Mouse (Mus musculus): ENCODE data around the gene Vps52. TPM values are rescaled to one million over a fixed set of nuclear protein-coding genes. Genes with fewer than 3 reads are reported as not detected.
A peak's percentile ranks its signal among the peaks of the same experiment; 100 is the strongest.

The Vps52 gene
- polyA plus RNA-seq, 1 experiment from 2014 or later = 39.4 TPM

DNA sequence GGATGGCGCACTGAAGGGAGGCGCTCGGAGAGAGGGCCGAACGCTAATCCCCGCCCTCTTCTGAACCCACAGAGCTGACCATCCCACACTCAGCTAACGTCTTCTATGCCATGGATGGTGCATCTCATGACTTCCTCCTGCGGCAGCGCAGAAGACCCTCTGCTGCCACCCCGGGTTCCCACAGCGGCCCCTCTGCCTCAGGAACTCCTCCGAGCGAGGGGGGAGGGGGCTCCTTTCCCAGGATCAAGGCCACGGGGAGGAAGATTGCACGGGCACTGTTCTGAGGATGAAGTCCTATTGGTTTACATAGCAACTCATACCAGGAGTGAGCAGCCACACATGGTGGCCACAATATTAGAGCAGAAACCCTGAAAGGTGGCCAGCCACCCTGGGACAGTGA is 18.6 kb upstream of the Vps52 start:
- H3K9ac ChIP-seq (ENCODE audit: low read depth, low read length) = no peak overlapping the region
- WGBS = 72% methylated on average over 15 of the region's 15 CpGs
- peaks cover 13% of the 10 kb centered on the region for H3K4me1 ChIP-seq (replicated peaks; ENCODE audit: control insufficient read depth, insufficient read depth, low read length)
- H3K4me3 ChIP-seq (ENCODE audit: low read depth, low read length) = no peak overlapping the region
- no peak overlapping the region for H3K27ac ChIP-seq (ENCODE audit: low read depth, low read length)
- no peaks in the 10 kb centered on the region for H3K9me3 ChIP-seq (ENCODE audit: control insufficient read depth, low read length)
- H3K4me2 ChIP-seq (replicated peaks; ENCODE audit: low read depth, low read length) = no peak overlapping the region
- H3K27me3 ChIP-seq (ENCODE audit: control insufficient read depth, insufficient read depth, low read length) = no peaks in the 10 kb centered on the region
- H3K36me3 ChIP-seq (ENCODE audit: control insufficient read depth, insufficient read depth, low read length) = 0 out of 2 replicates have a peak, but pooled peaks cover 9% of the 10 kb centered on the region
- ATAC-seq (ENCODE audit: low FRiP score) = no peak
- no peak for DNase-seq (ENCODE audit: low spot score)

DNA sequence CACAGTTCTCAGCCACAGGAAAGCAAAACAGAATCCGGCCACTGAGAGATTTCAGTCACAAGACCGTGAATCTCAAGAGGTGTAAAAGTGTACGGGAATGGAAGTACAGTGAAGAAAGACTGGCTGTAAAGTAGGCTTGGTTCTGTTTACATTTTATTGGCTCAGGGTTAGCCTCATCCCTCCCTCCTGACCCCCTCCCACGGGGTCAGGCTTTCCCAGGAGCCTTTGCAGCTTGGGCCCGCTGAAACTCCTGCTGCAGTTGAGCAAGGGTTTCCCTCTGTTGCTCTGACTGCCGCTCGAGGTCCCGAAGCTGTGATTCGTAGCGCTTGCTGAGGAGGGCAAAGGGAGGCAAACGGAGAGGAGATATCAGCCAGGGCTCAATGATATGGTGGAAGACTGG is 16.8 kb upstream of the Vps52 start:
- no peak overlapping the region for H3K4me2 ChIP-seq (replicated peaks; ENCODE audit: low read depth, low read length)

GRCm38 (mm10) chr17:33940206-33940805 is 15.3 kb upstream of the Vps52 start, which contains the start of the genes Pfdn6 and Wdr46:
TSS of gene Pfdn6 (minus strand) at chr17:33940343.
TSS of gene Wdr46 (plus strand) at chr17:33940660.
- Histone ChIP-seq H3K36me3 (ENCODE audit: control insufficient read depth, insufficient read depth, low read length) (peaks cover 8% of the 10 kb centered on the region; the same call in 1 of the 2 replicates), H3K4me1 (replicated peaks; ENCODE audit: control insufficient read depth, insufficient read depth, low read length) (peaks cover 13% of the 10 kb centered on the region), H3K4me3 (ENCODE audit: low read depth, low read length) (peak within 1 kb of the TSS; percentile 91), H3K27ac (ENCODE audit: low read depth, low read length) (0 out of 2 replicates have a peak within 1 kb of the TSS, but pooled peaks have one; percentile 20), H3K27me3 (ENCODE audit: control insufficient read depth, insufficient read depth, low read length) (no peaks in the 10 kb centered on the region), H3K9me3 (ENCODE audit: control insufficient read depth, low read length) (no peaks in the 10 kb centered on the region), H3K9ac (ENCODE audit: low read depth, low read length) (peak within 1 kb of the TSS; percentile 84), H3K4me2 (replicated peaks; ENCODE audit: low read depth, low read length) (peak within 1 kb of the TSS; percentile 94)
- peak; percentile 91 for DNase-seq (ENCODE audit: low spot score)
- under 1% methylated on average over 36 of the region's 36 CpGs for WGBS
- ATAC-seq (ENCODE audit: low FRiP score) = peak; percentile 90

More for the DNA sequence above, 16.8 kb upstream of the Vps52 start:
- no peak overlapping the region for H3K9ac ChIP-seq (ENCODE audit: low read depth, low read length)
- 84% methylated on average over 11 of the region's 11 CpGs for WGBS
- no peak overlapping the region for H3K27ac ChIP-seq (ENCODE audit: low read depth, low read length)
- no peaks in the 10 kb centered on the region for H3K9me3 ChIP-seq (ENCODE audit: control insufficient read depth, low read length)
- H3K4me1 ChIP-seq (replicated peaks; ENCODE audit: control insufficient read depth, insufficient read depth, low read length) = peaks cover 13% of the 10 kb centered on the region
- H3K36me3 ChIP-seq (ENCODE audit: control insufficient read depth, insufficient read depth, low read length) = 0 out of 2 replicates have a peak, but pooled peaks cover 3% of the 10 kb centered on the region
- no peaks in the 10 kb centered on the region for H3K27me3 ChIP-seq (ENCODE audit: control insufficient read depth, insufficient read depth, low read length)
- no peak for ATAC-seq (ENCODE audit: low FRiP score)
- H3K4me3 ChIP-seq (ENCODE audit: low read depth, low read length) = peak overlapping the region; percentile 91; the same call in 1 of the 2 replicates
- DNase-seq (ENCODE audit: low spot score) = no peak

GRCm38 (mm10) chr17:33940981-33941380 is 14.6 kb upstream of the Vps52 start:
- WGBS = under 1% methylated on average over 26 of the region's 26 CpGs

GRCm38 (mm10) chr17:33941381-33941780 is 14.2 kb upstream of the Vps52 start:
- Histone ChIP-seq H3K4me3 (ENCODE audit: low read depth, low read length) (peak overlapping the region; percentile 91), H3K9me3 (ENCODE audit: control insufficient read depth, low read length) (no peaks in the 10 kb centered on the region), H3K4me1 (replicated peaks; ENCODE audit: control insufficient read depth, insufficient read depth, low read length) (peaks cover 13% of the 10 kb centered on the region), H3K4me2 (replicated peaks; ENCODE audit: low read depth, low read length) (peak overlapping the region; percentile 94), H3K9ac (ENCODE audit: low read depth, low read length) (peak overlapping the region; percentile 84; the same call in 1 of the 2 replicates), H3K27ac (ENCODE audit: low read depth, low read length) (no peak overlapping the region), H3K36me3 (ENCODE audit: control insufficient read depth, insufficient read depth, low read length) (peaks cover 8% of the 10 kb centered on the region; the same call in 1 of the 2 replicates), H3K27me3 (ENCODE audit: control insufficient read depth, insufficient read depth, low read length) (no peaks in the 10 kb centered on the region)
- ATAC-seq (ENCODE audit: low FRiP score) (no peak), DNase-seq (ENCODE audit: low spot score) (no peak)
- WGBS = 62% methylated on average over 19 of the region's 19 CpGs

More at GRCm38 (mm10) chr17:33940981-33941380, 14.6 kb upstream of the Vps52 start:
- Histone ChIP-seq H3K4me1 (replicated peaks; ENCODE audit: control insufficient read depth, insufficient read depth, low read length) (peaks cover 13% of the 10 kb centered on the region), H3K4me3 (ENCODE audit: low read depth, low read length) (peak overlapping the region; percentile 91), H3K4me2 (replicated peaks; ENCODE audit: low read depth, low read length) (peak overlapping the region; percentile 94), H3K27ac (ENCODE audit: low read depth, low read length) (no peak overlapping the region), H3K27me3 (ENCODE audit: control insufficient read depth, insufficient read depth, low read length) (no peaks in the 10 kb centered on the region), H3K36me3 (ENCODE audit: control insufficient read depth, insufficient read depth, low read length) (peaks cover 8% of the 10 kb centered on the region; the same call in 1 of the 2 replicates), H3K9ac (ENCODE audit: low read depth, low read length) (peak overlapping the region; percentile 84), H3K9me3 (ENCODE audit: control insufficient read depth, low read length) (no peaks in the 10 kb centered on the region)
- ATAC-seq (ENCODE audit: low FRiP score) = peak; percentile 30
- DNase-seq (ENCODE audit: low spot score) = no peak

DNA sequence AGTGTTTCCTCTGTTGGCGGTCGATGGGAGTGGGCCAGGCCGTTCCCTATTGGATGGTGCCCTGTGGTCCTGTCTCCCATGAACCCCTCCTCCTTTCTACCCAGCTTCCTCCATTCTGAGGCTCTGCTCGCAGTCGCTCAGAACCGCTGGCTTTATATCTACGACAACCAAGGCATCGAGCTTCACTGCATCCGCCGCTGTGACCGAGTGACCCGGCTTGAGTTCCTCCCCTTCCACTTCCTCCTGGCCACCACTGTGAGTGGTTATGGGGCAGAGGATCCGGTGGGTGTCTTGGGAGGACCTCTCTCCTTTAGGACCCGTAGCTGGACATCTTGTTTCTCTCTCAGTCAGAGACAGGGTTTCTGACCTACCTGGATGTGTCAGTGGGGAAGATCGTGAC is 12.2 kb upstream of the Vps52 start:
- Histone ChIP-seq H3K4me1 (replicated peaks; ENCODE audit: control insufficient read depth, insufficient read depth, low read length) (peaks cover 13% of the 10 kb centered on the region), H3K27ac (ENCODE audit: low read depth, low read length) (no peak overlapping the region), H3K4me3 (ENCODE audit: low read depth, low read length) (no peak overlapping the region), H3K9me3 (ENCODE audit: control insufficient read depth, low read length) (no peaks in the 10 kb centered on the region), H3K27me3 (ENCODE audit: control insufficient read depth, insufficient read depth, low read length) (no peaks in the 10 kb centered on the region), H3K36me3 (ENCODE audit: control insufficient read depth, insufficient read depth, low read length) (peaks cover 5% of the 10 kb centered on the region; the same call in 1 of the 2 replicates), H3K9ac (ENCODE audit: low read depth, low read length) (no peak overlapping the region), H3K4me2 (replicated peaks; ENCODE audit: low read depth, low read length) (no peak overlapping the region)
- DNase-seq (ENCODE audit: low spot score) = no peak
- no peak for ATAC-seq (ENCODE audit: low FRiP score)
- 95% methylated on average over 15 of the region's 15 CpGs for WGBS

GRCm38 (mm10) chr17:33947430-33948089 is 8.1 kb upstream of the Vps52 start:
- Histone ChIP-seq H3K4me1 (replicated peaks; ENCODE audit: control insufficient read depth, insufficient read depth, low read length) (peaks cover 8% of the 10 kb centered on the region), H3K4me3 (ENCODE audit: low read depth, low read length) (no peak overlapping the region), H3K36me3 (ENCODE audit: control insufficient read depth, insufficient read depth, low read length) (peaks cover 7% of the 10 kb centered on the region; the same call in 1 of the 2 replicates), H3K9ac (ENCODE audit: low read depth, low read length) (no peak overlapping the region), H3K4me2 (replicated peaks; ENCODE audit: low read depth, low read length) (no peak overlapping the region), H3K27ac (ENCODE audit: low read depth, low read length) (no peak overlapping the region), H3K9me3 (ENCODE audit: control insufficient read depth, low read length) (no peaks in the 10 kb centered on the region), H3K27me3 (ENCODE audit: control insufficient read depth, insufficient read depth, low read length) (no peaks in the 10 kb centered on the region)
- WGBS = 90% methylated on average over 10 of the region's 10 CpGs
- ATAC-seq (ENCODE audit: low FRiP score) = no peak
- DNase-seq (ENCODE audit: low spot score) = no peak

- ATAC-seq (ENCODE audit: low FRiP score) (no peak), DNase-seq (ENCODE audit: low spot score) (no peak)
- H3K4me1 ChIP-seq (replicated peaks; ENCODE audit: control insufficient read depth, insufficient read depth, low read length) = peaks cover 8% of the 10 kb centered on the region
- H3K9me3 ChIP-seq (ENCODE audit: control insufficient read depth, low read length) = no peaks in the 10 kb centered on the region
- peaks cover 9% of the 10 kb centered on the region; the same call in 1 of the 2 replicates for H3K36me3 ChIP-seq (ENCODE audit: control insufficient read depth, insufficient read depth, low read length)
- H3K4me2 ChIP-seq (replicated peaks; ENCODE audit: low read depth, low read length) = no peak overlapping the region
- H3K9ac ChIP-seq (ENCODE audit: low read depth, low read length) = no peak overlapping the region
- H3K4me3 ChIP-seq (ENCODE audit: low read depth, low read length) = no peak overlapping the region
- no peaks in the 10 kb centered on the region for H3K27me3 ChIP-seq (ENCODE audit: control insufficient read depth, insufficient read depth, low read length)
- WGBS = 86% methylated on average over 22 of the region's 22 CpGs
- no peak overlapping the region for H3K27ac ChIP-seq (ENCODE audit: low read depth, low read length)
These were observed 7.3 kb upstream of the Vps52 start for GRCm38 (mm10) chr17:33948090-33948904.
